Mouse (Mus musculus) thymus, adult 2 months (tissue): ENCODE data around the gene Ptcd2. TPM values are rescaled to one million over a fixed set of nuclear protein-coding genes. Genes with fewer than 3 reads are reported as not detected.

Experiments
- DNase-seq: peaks from one replicate; pipeline ENCODE4 v3.0.0; 2021
- H3K27ac ChIP-seq: fragments of 200-500 bp; 2 replicates; pipeline ENCODE4 v1.5.1; 2012; ENCODE audit warnings: low read length, control low read depth; ENCODE audit not compliant: control insufficient read depth, insufficient read depth
- H3K27me3 ChIP-seq: fragments of 200-500 bp; 2 replicates; pipeline ENCODE4 v1.6.1; 2012; ENCODE audit warnings: mild to moderate bottlenecking, low read length, moderate library complexity, mixed read lengths; ENCODE audit not compliant: control insufficient read depth, insufficient read depth
- H3K36me3 ChIP-seq: fragments of 200-500 bp; 2 replicates; pipeline ENCODE4 v1.6.1; 2012; ENCODE audit warnings: mild to moderate bottlenecking, low read length, moderate library complexity; ENCODE audit not compliant: control insufficient read depth, insufficient read depth
- H3K4me1 ChIP-seq: fragments of 200-500 bp; replicated peaks from 2 replicates; pipeline ENCODE4 v1.6.1; 2012; ENCODE audit warnings: low read length; ENCODE audit not compliant: control insufficient read depth, insufficient read depth
- H3K4me3 ChIP-seq: fragments of 200-500 bp; 2 replicates; pipeline ENCODE4 v1.5.1; 2012; ENCODE audit warnings: mild to moderate bottlenecking, low read length, control low read depth, moderate library complexity; ENCODE audit not compliant: control insufficient read depth, insufficient read depth
- CTCF ChIP-seq: fragments of 200-500 bp; IDR thresholded peaks from 2 replicates; pipeline ENCODE4 v1.5.1; 2012; ENCODE audit warnings: mild to moderate bottlenecking, control low read depth, low read length, moderate library complexity, borderline replicate concordance; ENCODE audit not compliant: control insufficient read depth, poor library complexity, insufficient read depth; ENCODE audit errors: extremely low read depth
- POLR2A ChIP-seq: fragments of 200-500 bp; IDR thresholded peaks from 2 replicates; pipeline ENCODE4 v1.6.1; 2012; ENCODE audit warnings: mild to moderate bottlenecking, low read length, control low read depth, moderate library complexity; ENCODE audit not compliant: control insufficient read depth, poor library complexity, insufficient read depth; ENCODE audit errors: extremely low read depth
- WGBS: fragments of 180-500 bp; shearing (Covaris S2); methylation state at CpG from one replicate; pipeline ENCODE4 v1.1.7; 2018; 5-methylcytosine and 5-hydroxymethylcytosine counted together
- polyA plus RNA-seq: library from polyadenylated mRNA; depleted of rRNA; stranded (reverse); fragments of >200 nt; gene quantifications from 2 replicates; pipeline ENCODE4 v1.2.3, GENCODE M21; 2012

The Ptcd2 gene
- polyA plus RNA-seq, 1 experiment = 20.6 TPM

- TF ChIP-seq POLR2A (no peak), CTCF (no peak)
- Histone ChIP-seq H3K36me3 (no peaks in the 10 kb centered on the region), H3K4me1 (no peaks in the 10 kb centered on the region), H3K27ac (no peak overlapping the region), H3K27me3 (no peaks in the 10 kb centered on the region), H3K4me3 (no peak overlapping the region)
- 74% methylated on average over 9 of the region's 9 CpGs for WGBS
- no peak for DNase-seq
These were observed 56.7 kb downstream of the Ptcd2 start for GRCm38 (mm10) chr13:99287786-99288185.

GRCm38 (mm10) chr13:99287207-99287606, 57.3 kb downstream of the Ptcd2 start:
- Histone ChIP-seq H3K4me1 (no peaks in the 10 kb centered on the region), H3K27ac (no peak overlapping the region), H3K36me3 (no peaks in the 10 kb centered on the region), H3K4me3 (no peak overlapping the region), H3K27me3 (no peaks in the 10 kb centered on the region)
- WGBS = 46% methylated on average over 4 of the region's 4 CpGs
- TF ChIP-seq POLR2A = no peak
- no peak for TF ChIP-seq CTCF
- no peak for DNase-seq

GRCm38 (mm10) chr13:99285241-99285640, 59.3 kb downstream of the Ptcd2 start:
- 72% methylated on average over 2 of the region's 2 CpGs for WGBS
- no peaks in the 10 kb centered on the region for H3K4me1 ChIP-seq
- H3K27me3 ChIP-seq = no peaks in the 10 kb centered on the region
- no peaks in the 10 kb centered on the region for H3K36me3 ChIP-seq
- no peak for DNase-seq
- no peak for TF ChIP-seq POLR2A
- TF ChIP-seq CTCF = no peak
- no peak overlapping the region for H3K27ac ChIP-seq
- H3K4me3 ChIP-seq = no peak overlapping the region

- H3K4me3 ChIP-seq = no peak overlapping the region
- no peak for DNase-seq
- WGBS = 96% methylated on average over 21 of the region's 21 CpGs
- H3K36me3 ChIP-seq = no peaks in the 10 kb centered on the region
- H3K4me1 ChIP-seq = no peaks in the 10 kb centered on the region
- H3K27ac ChIP-seq = no peak overlapping the region
- no peak for TF ChIP-seq CTCF
- no peak for TF ChIP-seq POLR2A
- H3K27me3 ChIP-seq = no peaks in the 10 kb centered on the region
These were observed 59.9 kb downstream of the Ptcd2 start for GRCm38 (mm10) chr13:99284400-99285160.

- no peak for DNase-seq
These were observed 60.6 kb downstream of the Ptcd2 start for GRCm38 (mm10) chr13:99283916-99284315.

GRCm38 (mm10) chr13:99282961-99283360, 61.5 kb downstream of the Ptcd2 start:
- TF ChIP-seq CTCF = no peak
- TF ChIP-seq POLR2A = no peak
- Histone ChIP-seq H3K36me3 (no peaks in the 10 kb centered on the region), H3K4me1 (no peaks in the 10 kb centered on the region), H3K27me3 (no peaks in the 10 kb centered on the region), H3K27ac (no peak overlapping the region), H3K4me3 (no peak overlapping the region)
- 78% methylated on average over 6 of the region's 6 CpGs for WGBS
- no peak for DNase-seq

More at GRCm38 (mm10) chr13:99283916-99284315, 60.6 kb downstream of the Ptcd2 start:
- Histone ChIP-seq H3K4me1 (no peaks in the 10 kb centered on the region), H3K27me3 (no peaks in the 10 kb centered on the region), H3K27ac (no peak overlapping the region), H3K4me3 (no peak overlapping the region), H3K36me3 (no peaks in the 10 kb centered on the region)
- TF ChIP-seq CTCF (no peak), POLR2A (no peak)
- WGBS = 96% methylated on average over 12 of the region's 12 CpGs
